Mouse (Mus musculus): Measurements from ENCODE around the gene Jag1. TPM values are rescaled to one million over a fixed set of nuclear protein-coding genes. Genes with fewer than 3 reads are reported as not detected.

Gene Jag1
- total RNA-seq, 2 experiments from 2014 or later = 0.81 to 0.94 TPM

GRCm38 (mm10) chr2:137101074-137101473, 15.4 kb downstream of the Jag1 start:
- ATAC-seq (ENCODE audit: poor library complexity, severe bottlenecking) = no peak

- ATAC-seq (ENCODE audit: poor library complexity, severe bottlenecking) = no peak
These were observed 17.2 kb downstream of the Jag1 start for GRCm38 (mm10) chr2:137099211-137099734.

GRCm38 (mm10) chr2:137098269-137099035, 18.0 kb downstream of the Jag1 start:
- ATAC-seq (ENCODE audit: poor library complexity, severe bottlenecking) = no peak

- ATAC-seq (ENCODE audit: poor library complexity, severe bottlenecking) = no peak
These were observed 19.4 kb downstream of the Jag1 start for GRCm38 (mm10) chr2:137096981-137097460.

GRCm38 (mm10) chr2:137094301-137094700, 22.1 kb downstream of the Jag1 start:
- ATAC-seq (ENCODE audit: poor library complexity, severe bottlenecking) = no peak

GRCm38 (mm10) chr2:137093298-137093630, 23.2 kb downstream of the Jag1 start:
- no peak for ATAC-seq (ENCODE audit: poor library complexity, severe bottlenecking)

- no peak for ATAC-seq (ENCODE audit: poor library complexity, severe bottlenecking)
These were observed 23.7 kb downstream of the Jag1 start for GRCm38 (mm10) chr2:137092523-137093297.

- no peak for ATAC-seq (ENCODE audit: poor library complexity, severe bottlenecking)
These were observed 24.5 kb downstream of the Jag1 start for GRCm38 (mm10) chr2:137091766-137092522.

- no peak for ATAC-seq (ENCODE audit: poor library complexity, severe bottlenecking)
These were observed 28.7 kb downstream of the Jag1 start for GRCm38 (mm10) chr2:137087705-137088104.

GRCm38 (mm10) chr2:137086621-137087395, 29.6 kb downstream of the Jag1 start:
- no peak for ATAC-seq (ENCODE audit: poor library complexity, severe bottlenecking)

GRCm38 (mm10) chr2:137085257-137085656, 31.2 kb downstream of the Jag1 start:
- no peak for ATAC-seq (ENCODE audit: poor library complexity, severe bottlenecking)

GRCm38 (mm10) chr2:137082896-137083620, 33.4 kb downstream of the Jag1 start:
- ATAC-seq (ENCODE audit: poor library complexity, severe bottlenecking) = no peak

- ATAC-seq (ENCODE audit: poor library complexity, severe bottlenecking) = no peak
These were observed 35.4 kb downstream of the Jag1 start for GRCm38 (mm10) chr2:137081001-137081400.

GRCm38 (mm10) chr2:137080468-137080867, 36.0 kb downstream of the Jag1 start:
- ATAC-seq (ENCODE audit: poor library complexity, severe bottlenecking) = 0 out of 2 replicates have a peak, but pooled peaks have one; percentile 18

- no peak for ATAC-seq (ENCODE audit: poor library complexity, severe bottlenecking)
These were observed 36.6 kb downstream of the Jag1 start for GRCm38 (mm10) chr2:137079721-137080320.

- no peak for ATAC-seq (ENCODE audit: poor library complexity, severe bottlenecking)
These were observed 37.7 kb downstream of the Jag1 start for GRCm38 (mm10) chr2:137078771-137079170.

- ATAC-seq (ENCODE audit: poor library complexity, severe bottlenecking) = no peak
These were observed 42.2 kb downstream of the Jag1 start for GRCm38 (mm10) chr2:137074313-137074620.

GRCm38 (mm10) chr2:137073473-137074312, 42.8 kb downstream of the Jag1 start:
- no peak for ATAC-seq (ENCODE audit: poor library complexity, severe bottlenecking)
